Mouse (Mus musculus): ENCODE data around the gene Bcas1.
"Not testable (repeated sequence)": the region's sequence is repeated elsewhere in the genome, so short reads cannot be mapped to it uniquely, and the experiment has no call there.

Bcas1 gene

GRCm38 (mm10) chr2:170427704-170428103, at the start of gene Bcas1:
TSS of gene Bcas1 (minus strand) at chr2:170427845.
- no peak for DNase-seq (ENCODE audit: low read depth, low spot score)

DNA sequence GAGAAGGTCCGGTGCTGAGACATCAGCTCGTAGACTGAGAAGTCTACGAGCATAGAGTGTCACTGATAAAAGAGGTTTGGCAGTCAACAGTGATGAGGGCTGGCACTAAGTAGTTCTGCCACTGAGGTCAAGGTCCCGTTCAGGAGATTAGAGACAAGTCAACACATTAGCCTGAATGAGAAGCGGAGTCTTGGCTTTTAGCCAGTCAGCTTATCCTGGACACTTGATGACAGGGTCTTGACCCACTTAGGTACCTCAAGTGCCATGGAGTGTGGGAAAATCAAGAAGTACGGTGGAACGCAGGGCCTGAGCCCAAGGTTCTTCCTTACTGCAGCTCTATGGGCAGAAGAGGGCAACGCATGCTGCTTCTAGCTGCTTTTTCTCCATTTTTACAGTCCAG, 49.0 kb upstream of the Bcas1 start:
- DNase-seq (ENCODE audit: low read depth, low spot score), result no peak

- peak; percentile 54 for DNase-seq (ENCODE audit: low read depth, low spot score)
Observed at GRCm38 (mm10) chr2:170476215-170476614, 48.6 kb upstream of the Bcas1 start.

DNA sequence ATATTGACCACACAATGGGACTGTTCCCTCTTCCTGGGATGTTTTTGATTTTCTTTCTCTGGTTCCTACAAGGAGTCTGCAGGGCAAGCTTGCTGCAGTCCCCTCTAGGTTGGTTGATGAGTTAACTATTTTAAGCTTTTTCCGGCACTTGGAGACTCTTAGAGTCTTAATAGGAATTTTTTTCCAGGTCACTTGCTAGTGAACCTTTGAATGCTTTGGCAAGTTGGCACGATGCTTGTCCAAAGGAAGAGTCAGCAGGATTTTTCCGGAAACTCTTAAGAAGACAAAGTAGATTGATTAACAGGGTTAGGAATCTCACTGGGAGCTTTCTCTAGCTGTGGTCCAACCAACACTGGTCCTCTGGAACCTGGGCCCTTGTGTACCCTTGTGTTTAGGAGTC, 47.5 kb upstream of the Bcas1 start:
- DNase-seq (ENCODE audit: low read depth, low spot score), result no peak

DNA sequence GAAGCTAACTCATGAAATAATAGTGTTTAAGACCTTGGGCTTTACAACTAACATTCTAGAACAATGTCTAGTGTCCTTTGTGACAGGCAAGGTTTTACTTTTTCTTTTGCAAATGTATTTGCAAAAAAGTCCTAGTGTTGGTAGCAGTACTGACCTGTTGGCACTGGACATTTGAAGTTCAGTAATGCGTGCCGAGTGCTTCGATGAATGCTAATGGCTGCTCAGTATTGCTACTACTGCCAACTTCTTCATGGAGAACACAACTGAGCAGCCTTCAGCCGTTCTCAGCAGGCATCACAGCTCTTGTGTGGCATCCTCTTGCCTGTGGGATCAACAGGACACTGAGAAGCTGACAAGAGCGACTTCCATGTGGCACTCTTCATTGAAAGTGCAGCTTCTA, 46.5 kb upstream of the Bcas1 start:
- no peak for DNase-seq (ENCODE audit: low read depth, low spot score)

- no peak for DNase-seq (ENCODE audit: low read depth, low spot score)
Observed at GRCm38 (mm10) chr2:170470591-170470990, 42.9 kb upstream of the Bcas1 start.

- DNase-seq (ENCODE audit: low read depth, low spot score), result no peak
Observed at GRCm38 (mm10) chr2:170469616-170470308, 42.1 kb upstream of the Bcas1 start.

DNA sequence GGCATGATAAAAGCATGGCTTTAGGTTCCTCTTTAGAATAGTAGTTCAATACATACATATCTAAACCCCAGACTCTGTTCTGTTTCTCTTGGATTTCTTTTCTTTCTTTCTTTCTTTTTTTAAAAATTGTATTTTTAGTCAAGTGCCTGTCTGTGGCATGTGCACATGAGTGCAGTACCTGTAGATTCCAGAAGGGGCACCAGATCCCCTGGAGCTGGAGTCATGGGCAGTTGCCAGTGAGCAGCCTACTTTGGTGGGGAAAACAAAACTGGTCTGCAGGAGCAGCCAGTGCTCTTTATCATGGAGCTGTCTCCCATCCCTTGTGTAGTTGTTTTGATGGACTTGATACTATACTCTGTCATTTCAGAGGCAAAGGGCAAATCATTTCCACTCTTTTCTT, 40.4 kb upstream of the Bcas1 start:
- peak; percentile 13 for DNase-seq (ENCODE audit: low read depth, low spot score)

GRCm38 (mm10) chr2:170464817-170465216, 37.2 kb upstream of the Bcas1 start:
- DNase-seq (ENCODE audit: low read depth, low spot score), result no peak

DNA sequence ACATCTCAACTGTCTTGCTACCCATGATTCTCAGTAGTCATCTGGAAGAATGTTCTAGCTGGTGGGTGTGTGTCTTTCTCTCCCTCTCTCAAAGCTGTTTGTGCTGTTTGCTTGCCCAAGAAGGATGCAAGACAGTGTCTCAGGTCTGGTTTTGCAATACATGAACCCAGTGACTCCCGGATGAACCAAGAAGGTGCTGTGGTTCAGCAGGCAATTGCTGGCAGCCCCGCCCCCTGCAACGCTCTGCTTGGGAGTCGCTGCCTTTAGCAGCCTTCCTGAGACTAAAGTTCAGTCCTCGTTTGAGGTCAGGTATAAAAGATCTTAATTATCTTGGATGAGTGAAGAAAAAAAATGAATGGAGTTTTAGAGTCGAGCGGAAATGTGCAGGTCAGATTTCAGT, 34.0 kb upstream of the Bcas1 start:
- no peak for DNase-seq (ENCODE audit: low read depth, low spot score)

DNA sequence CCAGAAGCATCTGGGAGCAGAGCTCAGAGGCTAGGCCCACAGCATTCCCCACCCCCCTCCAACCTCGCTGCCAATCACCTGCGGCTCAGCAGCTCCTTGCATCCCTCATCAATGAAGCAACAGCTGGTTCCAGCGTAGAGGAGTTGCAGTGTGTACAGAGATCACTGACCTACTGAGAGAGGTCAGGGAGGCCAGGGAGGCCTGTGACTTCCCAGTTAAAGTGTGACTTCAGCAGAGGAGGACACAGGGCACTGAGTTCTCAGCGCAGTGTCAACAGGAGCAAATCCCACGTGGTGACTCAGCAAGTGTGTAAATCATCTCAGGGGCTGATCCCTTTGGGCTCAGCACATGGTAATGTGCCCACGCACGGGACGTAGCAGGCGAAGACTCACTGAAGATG, 32.2 kb upstream of the Bcas1 start:
- no peak for DNase-seq (ENCODE audit: low read depth, low spot score)

DNA sequence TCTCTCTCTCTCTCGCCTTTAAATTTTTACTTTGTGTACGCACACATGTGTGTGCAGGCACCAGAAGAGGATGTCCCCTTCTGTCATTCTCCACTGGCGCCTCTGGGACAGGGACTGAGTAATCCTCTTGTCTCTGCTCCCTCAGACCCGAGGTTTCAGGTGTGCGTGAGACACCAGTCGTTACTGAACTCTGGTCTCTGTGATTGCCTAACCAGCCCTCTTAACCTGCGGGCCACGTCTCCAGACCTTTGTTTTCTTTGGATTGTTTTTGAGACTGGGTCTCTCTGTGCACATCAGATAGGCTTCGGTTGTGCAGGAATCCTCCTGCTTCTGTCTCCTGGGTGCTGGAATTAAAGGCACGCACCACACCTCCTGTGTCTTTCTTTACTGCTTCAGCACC, 31.5 kb upstream of the Bcas1 start:
- no peak for DNase-seq (ENCODE audit: low read depth, low spot score)

GRCm38 (mm10) chr2:170453809-170454208, 26.2 kb upstream of the Bcas1 start:
- DNase-seq (ENCODE audit: low read depth, low spot score), result not testable (repeated sequence)

DNA sequence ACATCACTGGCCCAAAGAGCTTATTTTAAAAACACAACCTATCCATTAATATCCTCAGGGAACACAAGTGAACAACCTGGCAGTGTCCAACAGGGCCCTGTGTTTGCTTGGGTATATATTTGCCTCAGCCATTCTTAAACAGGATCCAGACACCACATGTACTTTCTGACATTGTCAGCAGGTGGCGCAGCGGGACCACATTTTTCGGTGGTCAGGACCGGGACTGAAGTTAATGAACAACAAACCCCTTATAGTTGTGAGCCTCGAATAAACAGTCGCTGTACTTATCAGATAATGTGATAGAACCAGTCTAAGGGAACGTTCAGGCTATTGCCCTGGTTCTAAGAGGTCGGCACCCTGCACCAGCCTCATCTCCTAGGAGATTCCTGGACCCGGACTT, 23.3 kb upstream of the Bcas1 start:
- DNase-seq (ENCODE audit: low read depth, low spot score), result peak; percentile 77

DNA sequence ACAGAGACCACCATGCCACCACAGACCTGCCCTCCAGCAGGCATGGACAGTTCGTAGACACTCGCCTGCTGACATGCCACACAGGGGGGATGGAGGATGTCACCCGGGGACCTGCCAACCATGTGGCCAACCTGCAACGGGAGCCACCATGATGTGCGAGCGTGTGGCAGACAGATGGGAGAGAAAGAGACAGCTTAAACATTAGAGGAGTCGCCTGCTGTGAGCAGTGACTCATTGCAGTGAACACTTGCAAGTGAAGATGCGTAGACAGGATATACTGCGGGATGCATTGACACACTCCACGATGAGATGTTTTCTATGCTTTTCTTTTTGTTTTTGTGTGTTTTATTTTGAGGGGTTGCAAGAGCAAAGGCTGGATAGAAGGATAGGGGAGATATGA, 20.0 kb upstream of the Bcas1 start:
- no peak for DNase-seq (ENCODE audit: low read depth, low spot score)

DNA sequence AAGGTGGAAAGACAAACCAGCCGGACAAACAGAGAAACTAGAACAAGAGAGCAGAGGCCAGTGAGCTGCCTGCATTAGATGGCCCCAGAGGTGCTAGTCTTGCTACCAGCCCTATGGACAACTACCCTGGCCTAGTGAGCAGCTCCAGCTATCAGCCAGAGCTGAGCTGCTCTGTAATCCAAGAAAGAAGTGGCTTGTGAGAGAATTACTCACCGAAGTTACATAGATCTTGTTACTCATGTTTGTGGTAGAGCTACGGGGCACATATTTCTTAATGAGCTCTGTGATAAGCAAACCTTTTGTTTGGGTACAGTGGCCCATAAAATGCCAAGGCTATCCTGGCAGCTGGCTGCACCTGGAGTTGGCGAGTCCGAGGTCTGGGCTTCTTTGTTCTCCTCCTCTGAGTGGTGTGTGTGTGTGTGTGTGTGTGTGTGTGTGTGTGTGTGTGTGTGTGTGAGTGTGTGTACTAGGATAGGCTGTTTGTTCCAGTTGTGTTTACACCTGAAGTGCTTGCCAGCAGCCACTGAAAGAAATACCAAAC, 19.3 kb upstream of the Bcas1 start:
- no peak for DNase-seq (ENCODE audit: low read depth, low spot score)

GRCm38 (mm10) chr2:170445861-170446260, 18.2 kb upstream of the Bcas1 start:
- DNase-seq (ENCODE audit: low read depth, low spot score), result no peak

- DNase-seq (ENCODE audit: low read depth, low spot score), result peak; percentile 27
Observed at GRCm38 (mm10) chr2:170442535-170442934, 14.9 kb upstream of the Bcas1 start.

DNA sequence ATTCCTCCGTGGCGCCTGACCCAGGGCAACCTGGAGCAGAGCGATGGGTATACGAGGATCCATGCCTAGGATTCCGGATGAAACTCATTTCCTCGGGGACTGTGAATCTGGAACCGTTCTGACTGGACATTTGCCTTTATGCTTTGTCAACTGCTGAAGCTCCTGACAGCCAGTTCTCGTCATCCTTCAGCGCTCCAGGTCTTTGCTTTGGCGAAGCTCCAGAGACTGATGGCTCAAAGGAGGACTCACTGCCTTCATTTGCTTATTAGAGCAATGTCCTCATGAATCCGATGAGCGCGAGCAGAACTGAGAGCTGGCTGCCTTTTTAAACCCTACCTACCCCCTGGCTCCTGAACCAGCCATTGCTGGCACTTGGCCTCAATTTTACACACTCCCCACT, 11.1 kb upstream of the Bcas1 start:
- no peak for DNase-seq (ENCODE audit: low read depth, low spot score)

DNA sequence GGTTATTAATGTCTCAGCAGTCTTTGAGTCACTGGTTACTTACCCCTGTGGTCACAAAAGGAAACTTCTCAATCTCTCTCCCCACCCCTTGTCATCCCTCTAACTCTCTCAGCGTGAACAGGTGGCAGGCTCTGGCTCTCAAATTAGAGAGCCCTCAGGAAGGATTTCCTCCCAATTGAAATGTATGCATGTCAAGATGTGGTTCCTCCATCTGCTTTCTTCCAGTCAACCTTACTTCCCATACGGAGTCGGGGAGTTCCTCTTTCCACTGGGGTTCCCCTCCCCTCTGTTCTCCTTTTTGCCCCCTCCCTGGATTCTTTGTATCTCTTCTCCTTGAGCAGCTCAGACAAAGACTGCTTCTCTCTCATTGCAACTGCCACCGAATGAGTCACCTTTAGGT, 8.6 kb upstream of the Bcas1 start:
- DNase-seq (ENCODE audit: low read depth, low spot score), result no peak

DNA sequence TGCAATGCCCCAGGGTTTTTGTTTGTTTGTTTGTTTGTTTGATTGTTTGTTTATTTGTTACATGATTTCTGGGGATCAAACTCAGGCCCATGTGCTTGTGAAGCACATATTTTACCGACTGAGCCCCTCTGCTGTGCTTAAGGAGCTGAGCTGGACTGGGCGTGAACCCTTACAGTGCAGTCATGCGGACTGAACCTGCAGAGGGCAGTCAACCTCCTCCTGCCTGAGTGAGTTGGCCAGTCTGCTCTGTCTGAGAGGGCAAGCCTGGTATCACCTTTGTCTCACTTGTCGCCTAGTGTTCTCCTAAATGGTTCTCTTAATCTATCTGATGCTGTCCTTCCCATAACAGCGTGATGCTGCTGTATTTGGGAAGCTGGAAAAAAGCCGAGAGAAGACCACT, 4.5 kb upstream of the Bcas1 start:
- no peak for DNase-seq (ENCODE audit: low read depth, low spot score)

GRCm38 (mm10) chr2:170428966-170429365, 1.3 kb upstream of the Bcas1 start:
- DNase-seq (ENCODE audit: low read depth, low spot score), result no peak

DNA sequence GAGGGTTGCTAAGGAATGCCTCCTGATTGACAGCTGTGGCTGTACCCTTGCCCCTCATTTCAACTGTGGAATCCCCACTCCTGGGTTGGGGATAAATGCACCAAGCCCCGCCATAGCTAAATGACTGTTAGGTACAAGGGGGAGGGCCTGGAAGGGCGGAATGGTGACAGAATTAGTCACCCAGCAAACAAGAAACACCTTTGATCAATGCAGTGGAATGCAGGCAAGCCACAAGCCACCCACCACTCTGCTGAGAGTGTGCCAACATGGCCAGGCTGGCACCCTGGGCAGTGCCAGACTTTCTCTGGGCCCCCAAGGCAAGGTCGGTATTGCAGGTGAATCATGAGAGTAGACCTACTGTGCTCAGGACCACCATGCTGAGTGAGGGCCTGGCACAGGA, 3.5 kb downstream of the Bcas1 start:
- no peak for DNase-seq (ENCODE audit: low read depth, low spot score)

- DNase-seq (ENCODE audit: low read depth, low spot score), result no peak
Observed at GRCm38 (mm10) chr2:170421924-170422323, 5.7 kb downstream of the Bcas1 start.
